Mouse (Mus musculus) retina, embryonic 14.5 days (tissue): ENCODE measurements around the gene Rrp12.
A peak's percentile ranks its signal among the peaks of the same experiment; 100 is the strongest.
"Not testable (repeated sequence)": the region's sequence is repeated elsewhere in the genome, so short reads cannot be mapped to it uniquely, and the experiment has no call there.

Source experiments
- DNase-seq: peaks from one replicate; pipeline ENCODE4 v3.0.0-alpha.2; 2015; ENCODE audit warnings: low spot score

Gene Rrp12

GRCm38 (mm10) chr19:41847992-41848851 is 47.8 kb downstream of the Rrp12 start, which contains the start of gene Frat2:
Gene Frat2, minus strand, starts transcription at chr19:41848132.
- peak; percentile 93 for DNase-seq

- not testable (repeated sequence) for DNase-seq
These were observed 48.4 kb downstream of the Rrp12 start for GRCm38 (mm10) chr19:41847614-41847991.

- DNase-seq = peak; percentile 50
These were observed 48.8 kb downstream of the Rrp12 start for GRCm38 (mm10) chr19:41847091-41847581.

- peak; percentile 46 for DNase-seq
These were observed 49.4 kb downstream of the Rrp12 start for GRCm38 (mm10) chr19:41846366-41847090.

GRCm38 (mm10) chr19:41844345-41844744 is 51.6 kb downstream of the Rrp12 start:
- DNase-seq = no peak

GRCm38 (mm10) chr19:41842706-41843105 is 53.3 kb downstream of the Rrp12 start:
- DNase-seq = no peak

GRCm38 (mm10) chr19:41842196-41842595 is 53.8 kb downstream of the Rrp12 start:
- no peak for DNase-seq

GRCm38 (mm10) chr19:41841105-41841750 is 54.7 kb downstream of the Rrp12 start:
- no peak for DNase-seq

GRCm38 (mm10) chr19:41839685-41840084 is 56.3 kb downstream of the Rrp12 start:
- DNase-seq = no peak

- DNase-seq = no peak
These were observed 57.2 kb downstream of the Rrp12 start for GRCm38 (mm10) chr19:41838808-41839207.

GRCm38 (mm10) chr19:41837917-41838261 is 58.1 kb downstream of the Rrp12 start:
- DNase-seq = no peak

- no peak for DNase-seq
These were observed 58.6 kb downstream of the Rrp12 start for GRCm38 (mm10) chr19:41837194-41837916.

GRCm38 (mm10) chr19:41836719-41837118 is 59.3 kb downstream of the Rrp12 start:
- DNase-seq = no peak

GRCm38 (mm10) chr19:41835816-41836215 is 60.2 kb downstream of the Rrp12 start:
- peak; percentile 78 for DNase-seq

GRCm38 (mm10) chr19:41835407-41835806 is 60.6 kb downstream of the Rrp12 start:
- no peak for DNase-seq

- DNase-seq = no peak
These were observed 63.3 kb downstream of the Rrp12 start for GRCm38 (mm10) chr19:41832501-41833201.

- peak; percentile 54 for DNase-seq
These were observed 64.1 kb downstream of the Rrp12 start for GRCm38 (mm10) chr19:41831718-41832391.

GRCm38 (mm10) chr19:41831101-41831570 is 64.8 kb downstream of the Rrp12 start:
- DNase-seq = no peak

GRCm38 (mm10) chr19:41830106-41831031 is 65.6 kb downstream of the Rrp12 start:
- peak; percentile 62 for DNase-seq
